Mouse (Mus musculus) MEL (cell line): ENCODE data around the gene Abca2. TPM values are rescaled to one million over a fixed set of nuclear protein-coding genes. Genes with fewer than 3 reads are reported as not detected.

Source experiments
- CHD1 ChIP-seq: IDR thresholded peaks from 2 replicates; pipeline ENCODE4 v1.6.1; 2012; ENCODE audit warnings: low read depth, mild to moderate bottlenecking, inconsistent platforms, low read length, improper control_type of control experiment
- CHD2 ChIP-seq: IDR thresholded peaks from 2 replicates; pipeline ENCODE4 v1.6.1; 2011; ENCODE audit warnings: low read length, improper control_type of control experiment
- KAT2A ChIP-seq: conservative IDR thresholded peaks from 2 replicates; pipeline ENCODE4 v1.6.1; 2012; ENCODE audit warnings: low read depth, low read length, improper control_type of control experiment, inconsistent platforms
- MYC ChIP-seq: IDR thresholded peaks from 2 replicates; pipeline ENCODE4 v1.6.1; 2011; ENCODE audit warnings: low read depth, mild to moderate bottlenecking, low read length, improper control_type of control experiment, moderate library complexity
- NRF1 ChIP-seq: IDR thresholded peaks from 2 replicates; pipeline ENCODE4 v1.6.1; 2014; ENCODE audit warnings: low read depth, mild to moderate bottlenecking, inconsistent platforms, low read length, improper control_type of control experiment, moderate library complexity; ENCODE audit not compliant: poor library complexity, insufficient read depth, severe bottlenecking
- POLR2AphosphoS2 ChIP-seq: IDR thresholded peaks from 2 replicates; pipeline ENCODE4 v1.6.1; 2011; ENCODE audit warnings: low read length, improper control_type of control experiment
- RCOR1 ChIP-seq: IDR thresholded peaks from 2 replicates; pipeline ENCODE4 v1.6.1; 2012; ENCODE audit warnings: low read depth, mild to moderate bottlenecking, inconsistent platforms, low read length, improper control_type of control experiment
- TCF12 ChIP-seq: IDR thresholded peaks from 2 replicates; pipeline ENCODE4 v1.6.1; 2014; ENCODE audit warnings: low read depth, mild to moderate bottlenecking, inconsistent platforms, low read length, improper control_type of control experiment, moderate library complexity
- USF2 ChIP-seq, 2 experiments: IDR thresholded peaks; 2 replicates each; pipeline ENCODE4 v1.6.1; 2011 to 2012; ENCODE audit warnings: improper control_type of control experiment in 2 of 2, low read length in 2 of 2, borderline replicate concordance in 1 of 2, inconsistent platforms in 1 of 2, low read depth in 1 of 2, mild to moderate bottlenecking in 1 of 2; ENCODE audit not compliant: insufficient read depth in 1 of 2
- ZKSCAN1 ChIP-seq: IDR thresholded peaks from 2 replicates; pipeline ENCODE4 v1.6.1; 2012; ENCODE audit warnings: low read depth, mild to moderate bottlenecking, inconsistent platforms, low read length, improper control_type of control experiment, moderate library complexity
- ZNF384 ChIP-seq: IDR thresholded peaks from 2 replicates; pipeline ENCODE4 v1.6.1; 2012; ENCODE audit warnings: low read depth, mild to moderate bottlenecking, inconsistent platforms, low read length, improper control_type of control experiment
- polyA plus RNA-seq, 2 experiments: library from polyadenylated mRNA; stranded (reverse) in 1 of 2; unstranded in 1 of 2; fragments of >175 nt in 1 of 2; fragments of >200 nt in 1 of 2; gene quantifications; 2 replicates each; pipeline versions ENCODE4 v1.2.1 to v1.2.4; 2012; ENCODE audit warnings: low replicate concordance in 2 of 2, low read depth in 1 of 2; ENCODE audit not compliant: insufficient read length in 2 of 2, insufficient read depth in 1 of 2, missing spikeins in 1 of 2
- total RNA-seq: library from RNA; depleted of rRNA; stranded (reverse); fragments of 300-350 nt; gene quantifications from 2 replicates; pipeline ENCODE4 v1.2.3, GENCODE M21; 2012; rRNA removed

The Abca2 gene
- total and polyA plus RNA-seq, 3 experiments, result 10.4 to 42.2 TPM; not detected in 1

- 0 out of 2 replicates have a peak, but pooled peaks have one; percentile 40 for TF ChIP-seq ZNF384
- TF ChIP-seq TCF12, result no peak
- TF ChIP-seq POLR2AphosphoS2, result no peak
- no peak for TF ChIP-seq CHD1
- TF ChIP-seq RCOR1, result no peak
- no peak for TF ChIP-seq USF2 (IDR thresholded peaks at IDR 0.05; ENCODE audit: borderline replicate concordance in 1 of 2, insufficient read depth in 1 of 2, low read depth in 1 of 2, low read length in 2 of 2)
- 0 out of 2 replicates have a peak, but pooled peaks have one; percentile 28 for TF ChIP-seq MYC
- no peak for TF ChIP-seq NRF1
- TF ChIP-seq ZKSCAN1, result no peak
- no peak for TF ChIP-seq CHD2
- TF ChIP-seq KAT2A, result no peak
Measured at GRCm38 (mm10) chr2:25496462-25496861, 68.0 kb downstream of the Abca2 start (continued).

Other genes starting within 250 kb of the Abca2 start
Only the 30 nearest of the 43 such genes appear.
- 6.0 and 7.4 TPM in 2 replicates for gene Rnf208, start 186.4 kb upstream of the Abca2 start, total RNA-seq
- gene Rnf208, start 186.4 kb upstream of the Abca2 start, polyA plus RNA-seq, result 10 to 100 TPM in 1 of 2 experiments, not detected in 1; 21.8 TPM
- 0.15 and 0.26 TPM in 2 replicates for gene Cysrt1, start 186.3 kb upstream of the Abca2 start, total RNA-seq
- under 1 TPM in 1 of 2 experiments, not detected in 1; 0.19 TPM for gene Cysrt1, start 186.3 kb upstream of the Abca2 start, polyA plus RNA-seq
- 8.2 and 11.5 TPM in 2 replicates for gene AL732309.1, start 181.8 kb upstream of the Abca2 start, total RNA-seq
- 1 to 10 TPM in 1 of 2 experiments, not detected in 1; 4.8 TPM for gene AL732309.1, start 181.8 kb upstream of the Abca2 start, polyA plus RNA-seq
- gene Tmem203, start 173.3 kb upstream of the Abca2 start, total RNA-seq, result 8.1 and 8.4 TPM in 2 replicates
- 10 to 100 TPM in 1 of 2 experiments, not detected in 1; 17.0 TPM for gene Tmem203, start 173.3 kb upstream of the Abca2 start, polyA plus RNA-seq
- gene Tprn, start 166.1 kb upstream of the Abca2 start, total RNA-seq, result 26.1 and 32.9 TPM in 2 replicates
- 10 to 100 TPM in 1 of 2 experiments, not detected in 1; 50.8 TPM for gene Tprn, start 166.1 kb upstream of the Abca2 start, polyA plus RNA-seq
- 194 and 226 TPM in 2 replicates for gene Ssna1, start 156.3 kb upstream of the Abca2 start, total RNA-seq
- gene Ssna1, start 156.3 kb upstream of the Abca2 start, polyA plus RNA-seq, result 100 to 1,000 TPM in 1 of 2 experiments, not detected in 1; 158 TPM
- 9.8 and 10.3 TPM in 2 replicates for gene Anapc2, start 156.2 kb upstream of the Abca2 start, total RNA-seq
- gene Anapc2, start 156.2 kb upstream of the Abca2 start, polyA plus RNA-seq, result 10 to 100 TPM in 1 of 2 experiments, not detected in 1; 67.0 TPM
- gene Tmem210, start 140.6 kb upstream of the Abca2 start, total RNA-seq, result not detected in 2 replicates
- not detected for gene Tmem210, start 140.6 kb upstream of the Abca2 start, polyA plus RNA-seq
- gene Lrrc26, start 138.8 kb upstream of the Abca2 start, total RNA-seq, result not detected in 2 replicates
- not detected for gene Lrrc26, start 138.8 kb upstream of the Abca2 start, polyA plus RNA-seq
- gene Grin1, start 109.5 kb upstream of the Abca2 start, total RNA-seq, result not detected in 2 replicates
- gene Grin1, start 109.5 kb upstream of the Abca2 start, polyA plus RNA-seq, result under 1 TPM in 1 of 2 experiments, not detected in 1; 0.07 TPM
- 37.7 and 49.6 TPM in 2 replicates for gene Man1b1, start 96.4 kb upstream of the Abca2 start, total RNA-seq
- 10 to 100 TPM in 1 of 2 experiments, not detected in 1; 50.1 TPM for gene Man1b1, start 96.4 kb upstream of the Abca2 start, polyA plus RNA-seq
- gene Dpp7, start 72.3 kb upstream of the Abca2 start, total RNA-seq, result 24.0 and 25.9 TPM in 2 replicates
- 10 to 100 TPM in 1 of 2 experiments, not detected in 1; 24.6 TPM for gene Dpp7, start 72.3 kb upstream of the Abca2 start, polyA plus RNA-seq
- gene Uap1l1, start 63.0 kb upstream of the Abca2 start, total RNA-seq, result 3.6 and 4.7 TPM in 2 replicates
- gene Uap1l1, start 63.0 kb upstream of the Abca2 start, polyA plus RNA-seq, result 10 to 100 TPM in 1 of 2 experiments, not detected in 1; 12.6 TPM
- gene Sapcd2, start 56.4 kb upstream of the Abca2 start, total RNA-seq, result 39.7 and 51.9 TPM in 2 replicates
- 10 to 100 TPM in 1 of 2 experiments, not detected in 1; 58.2 TPM for gene Sapcd2, start 56.4 kb upstream of the Abca2 start, polyA plus RNA-seq
- gene Entpd2, start 32.8 kb upstream of the Abca2 start, total RNA-seq, result not detected in 2 replicates
- not detected for gene Entpd2, start 32.8 kb upstream of the Abca2 start, polyA plus RNA-seq
- not detected in 2 replicates for gene Npdc1, start 29.4 kb upstream of the Abca2 start, total RNA-seq
- not detected for gene Npdc1, start 29.4 kb upstream of the Abca2 start, polyA plus RNA-seq
- 0.08 and 0.10 TPM in 2 replicates for gene Fut7, start 5.4 kb upstream of the Abca2 start, total RNA-seq
- under 1 TPM in 1 of 2 experiments, not detected in 1; 0.21 TPM for gene Fut7, start 5.4 kb upstream of the Abca2 start, polyA plus RNA-seq
- gene Clic3, start 28.1 kb downstream of the Abca2 start, total RNA-seq, result 0.23 and 0.27 TPM in 2 replicates
- gene Clic3, start 28.1 kb downstream of the Abca2 start, polyA plus RNA-seq, result under 1 TPM in 1 of 2 experiments, not detected in 1; 0.15 TPM
- 13.2 and 18.5 TPM in 2 replicates for gene Paxx, start 32.4 kb downstream of the Abca2 start, total RNA-seq
- gene Paxx, start 32.4 kb downstream of the Abca2 start, polyA plus RNA-seq, result 10 to 100 TPM in 1 of 2 experiments, not detected in 1; 22.1 TPM
- not detected in 2 replicates for gene Ptgds, start 41.3 kb downstream of the Abca2 start, total RNA-seq
- not detected for gene Ptgds, start 41.3 kb downstream of the Abca2 start, polyA plus RNA-seq
- gene Lcn12, start 65.2 kb downstream of the Abca2 start, total RNA-seq, result not detected in 2 replicates
- gene Lcn12, start 65.2 kb downstream of the Abca2 start, polyA plus RNA-seq, result not detected
- 27.5 and 29.2 TPM in 2 replicates for gene Fbxw5, start 72.0 kb downstream of the Abca2 start, total RNA-seq
- 10 to 100 TPM in 1 of 2 experiments, not detected in 1; 65.6 TPM for gene Fbxw5, start 72.0 kb downstream of the Abca2 start, polyA plus RNA-seq
- 1.5 and 2.3 TPM in 2 replicates for gene C8g, start 73.0 kb downstream of the Abca2 start, total RNA-seq
- gene C8g, start 73.0 kb downstream of the Abca2 start, polyA plus RNA-seq, result 1 to 10 TPM in 1 of 2 experiments, not detected in 1; 5.1 TPM
- gene Traf2, start 118.2 kb downstream of the Abca2 start, total RNA-seq, result 19.9 and 21.0 TPM in 2 replicates
- 10 to 100 TPM in 1 of 2 experiments, not detected in 1; 28.3 TPM for gene Traf2, start 118.2 kb downstream of the Abca2 start, polyA plus RNA-seq
- gene Edf1, start 129.1 kb downstream of the Abca2 start, total RNA-seq, result 135 and 142 TPM in 2 replicates
- gene Edf1, start 129.1 kb downstream of the Abca2 start, polyA plus RNA-seq, result 100 to 1,000 TPM in 1 of 2 experiments, not detected in 1; 318 TPM
- gene Mamdc4, start 146.1 kb downstream of the Abca2 start, total RNA-seq, result 17.6 and 24.0 TPM in 2 replicates
- 10 to 100 TPM in 1 of 2 experiments, not detected in 1; 21.6 TPM for gene Mamdc4, start 146.1 kb downstream of the Abca2 start, polyA plus RNA-seq
- 34.7 and 47.0 TPM in 2 replicates for gene Phpt1, start 146.5 kb downstream of the Abca2 start, total RNA-seq
- gene Phpt1, start 146.5 kb downstream of the Abca2 start, polyA plus RNA-seq, result 10 to 100 TPM in 1 of 2 experiments, not detected in 1; 73.7 TPM
- gene Ajm1, start 153.1 kb downstream of the Abca2 start, total RNA-seq, result 0.04 and 0.07 TPM in 2 replicates
- under 1 TPM in 1 of 2 experiments, not detected in 1; 0.32 TPM for gene Ajm1, start 153.1 kb downstream of the Abca2 start, polyA plus RNA-seq
- 66.1 and 76.9 TPM in 2 replicates for gene Rabl6, start 179.8 kb downstream of the Abca2 start, total RNA-seq
- gene Rabl6, start 179.8 kb downstream of the Abca2 start, polyA plus RNA-seq, result 100 to 1,000 TPM in 1 of 2 experiments, 10 to 100 TPM in 1; 84.7 to 104 TPM
- 0.04 TPM in 1 of 2 replicates, not detected in the other for gene Ccdc183, start 189.0 kb downstream of the Abca2 start, total RNA-seq
- under 1 TPM in 1 of 2 experiments, not detected in 1; 0.26 TPM for gene Ccdc183, start 189.0 kb downstream of the Abca2 start, polyA plus RNA-seq